Mouse (Mus musculus): ENCODE measurements around the gene Osbpl5. TPM values are rescaled to one million over a fixed set of nuclear protein-coding genes. Genes with fewer than 3 reads are reported as not detected.
A peak's percentile ranks its signal among the peaks of the same experiment; 100 is the strongest.
"Not testable (repeated sequence)": the region's sequence is repeated elsewhere in the genome, so short reads cannot be mapped to it uniquely, and the experiment has no call there.

Gene Osbpl5
- total RNA-seq, 2 experiments from 2014 or later: 42.3 to 50.7 TPM

DNA sequence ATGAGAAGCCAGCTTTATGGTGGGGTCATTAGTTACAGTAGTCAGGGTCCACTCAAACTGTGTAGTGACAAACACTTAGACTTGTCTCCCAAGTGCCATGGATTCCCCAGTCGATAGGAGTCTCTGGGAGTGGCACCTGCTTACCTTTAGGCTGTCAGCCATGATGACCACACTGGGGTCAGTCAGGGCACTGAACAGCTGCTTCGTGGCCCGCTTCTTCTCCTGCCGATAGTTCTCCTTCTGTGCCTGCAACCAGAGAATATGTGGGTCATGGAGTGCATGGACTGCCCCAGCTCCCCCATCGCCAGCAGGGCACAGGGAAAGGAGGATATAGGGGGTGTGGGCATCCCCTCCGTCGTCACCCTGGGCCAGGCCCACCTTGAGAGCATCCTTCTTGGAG is 47.4 kb downstream of the Osbpl5 start:
- no peak for DNase-seq (ENCODE audit: low spot score in 2 of 2)

- DNase-seq (ENCODE audit: low spot score in 2 of 2): peak; percentile 78 to 85
Measured at GRCm38 (mm10) chr7:143706697-143707438, 49.9 kb downstream of the Osbpl5 start.

GRCm38 (mm10) chr7:143696140-143696539 is 60.6 kb downstream of the Osbpl5 start:
- DNase-seq (ENCODE audit: low spot score in 2 of 2): no peak

DNA sequence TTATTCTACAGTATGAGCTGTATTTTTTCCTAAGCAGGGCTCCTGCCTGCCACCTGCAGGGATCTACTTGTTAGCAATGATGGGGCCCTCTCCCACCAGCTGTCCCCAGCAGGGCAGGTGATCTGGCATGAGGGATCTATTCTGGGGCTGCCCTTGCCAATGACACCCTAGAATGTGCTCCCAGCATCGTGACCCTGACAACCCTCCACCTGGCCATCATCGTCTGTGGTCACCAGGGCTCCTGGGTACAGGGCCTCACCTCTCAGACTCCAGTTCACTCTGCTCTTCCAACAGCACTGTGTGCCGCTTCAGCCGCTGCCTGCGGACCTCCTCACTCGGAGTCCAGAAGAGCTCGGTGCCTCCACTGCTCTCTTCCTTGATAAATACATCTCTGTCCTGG is 62.2 kb downstream of the Osbpl5 start:
- no peak for DNase-seq (ENCODE audit: low spot score in 2 of 2)

DNA sequence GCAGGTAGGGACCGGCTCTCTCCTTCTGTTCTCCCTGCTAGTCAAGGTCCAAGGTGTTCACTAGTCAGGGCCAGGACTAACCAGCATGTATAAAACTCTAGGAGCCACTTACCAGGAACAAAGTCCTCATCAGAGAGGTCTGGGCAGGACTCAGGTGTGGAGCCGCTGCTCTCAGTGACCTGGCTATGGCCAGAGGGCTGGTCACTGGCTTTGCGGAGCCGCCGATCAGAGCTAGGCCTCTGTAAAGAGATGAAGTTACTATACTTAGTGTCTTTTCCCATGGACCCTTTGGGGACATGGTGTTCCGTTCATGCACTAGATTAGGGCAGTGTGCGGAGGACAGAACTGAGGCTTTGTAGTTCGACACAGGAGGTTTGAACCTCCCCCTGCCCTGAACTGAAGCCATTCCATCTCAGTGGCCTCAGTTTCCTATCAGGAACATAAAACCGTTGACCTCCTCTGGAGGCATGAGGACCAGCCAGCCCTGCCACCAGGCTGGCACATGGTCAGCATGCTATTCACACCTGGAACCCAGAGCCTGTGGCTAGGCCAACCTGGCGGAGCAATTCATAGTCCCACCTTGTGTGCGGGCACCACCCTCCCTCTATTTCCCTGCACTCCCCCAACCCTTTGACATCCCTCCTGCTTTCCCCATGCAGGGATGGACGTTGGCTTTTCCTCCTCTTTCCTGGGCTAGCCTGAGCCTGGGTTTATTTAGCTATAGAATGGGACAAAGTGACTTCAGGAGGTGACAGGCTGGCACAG is 63.9 kb downstream of the Osbpl5 start:
- no peak for DNase-seq (ENCODE audit: low spot score in 2 of 2)

GRCm38 (mm10) chr7:143691909-143692308 is 64.9 kb downstream of the Osbpl5 start:
- DNase-seq (ENCODE audit: low spot score in 2 of 2): no peak

- no peak for DNase-seq (ENCODE audit: low spot score in 2 of 2)
Measured at GRCm38 (mm10) chr7:143691181-143691580, 65.6 kb downstream of the Osbpl5 start.

- no peak for DNase-seq (ENCODE audit: low spot score in 2 of 2)
Measured at GRCm38 (mm10) chr7:143689946-143690345, 66.8 kb downstream of the Osbpl5 start.

GRCm38 (mm10) chr7:143689481-143689880 is 67.3 kb downstream of the Osbpl5 start:
- DNase-seq (ENCODE audit: low spot score in 2 of 2): no peak

DNA sequence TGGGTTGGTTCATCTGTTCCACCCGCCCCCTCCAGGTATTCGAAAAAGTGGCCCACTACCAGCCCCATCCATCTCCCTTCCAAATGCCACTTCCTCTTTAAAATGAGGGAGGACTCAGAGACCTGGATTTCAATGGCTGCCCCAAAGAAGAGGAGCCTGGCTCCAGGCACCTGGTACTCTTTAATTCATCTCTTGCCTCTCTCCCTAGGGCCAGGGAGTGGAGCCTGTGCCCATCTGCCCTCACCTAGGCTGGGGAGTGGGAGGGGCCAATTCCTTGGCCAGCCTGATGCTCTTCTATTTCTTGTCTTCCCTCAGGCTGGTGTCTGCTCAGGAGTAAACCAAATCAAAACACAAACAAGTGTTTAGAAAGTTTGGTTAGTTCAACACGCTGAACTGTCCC is 70.1 kb downstream of the Osbpl5 start:
- not testable (repeated sequence) for DNase-seq (ENCODE audit: low spot score in 2 of 2)

DNA sequence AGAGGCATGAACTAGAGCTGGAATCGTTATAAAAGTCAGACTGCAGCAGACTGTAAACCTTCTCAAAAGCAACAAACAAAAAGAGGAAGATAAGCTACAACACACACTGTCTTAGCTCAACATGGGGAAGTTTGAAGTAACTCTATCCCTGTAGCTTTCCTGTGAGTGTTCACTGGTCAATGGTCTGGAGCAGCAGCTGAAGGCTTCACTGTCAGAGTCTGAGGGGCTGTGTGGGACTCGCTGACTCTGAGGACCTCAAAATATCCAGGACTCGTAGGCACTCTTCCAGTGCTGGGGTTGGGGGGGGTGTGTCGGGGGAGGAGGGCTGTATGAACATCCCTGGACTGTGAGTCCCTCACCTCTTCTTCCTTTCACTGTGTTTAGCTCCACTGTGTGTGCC is 70.6 kb downstream of the Osbpl5 start:
- not testable (repeated sequence) for DNase-seq (ENCODE audit: low spot score in 2 of 2)

DNA sequence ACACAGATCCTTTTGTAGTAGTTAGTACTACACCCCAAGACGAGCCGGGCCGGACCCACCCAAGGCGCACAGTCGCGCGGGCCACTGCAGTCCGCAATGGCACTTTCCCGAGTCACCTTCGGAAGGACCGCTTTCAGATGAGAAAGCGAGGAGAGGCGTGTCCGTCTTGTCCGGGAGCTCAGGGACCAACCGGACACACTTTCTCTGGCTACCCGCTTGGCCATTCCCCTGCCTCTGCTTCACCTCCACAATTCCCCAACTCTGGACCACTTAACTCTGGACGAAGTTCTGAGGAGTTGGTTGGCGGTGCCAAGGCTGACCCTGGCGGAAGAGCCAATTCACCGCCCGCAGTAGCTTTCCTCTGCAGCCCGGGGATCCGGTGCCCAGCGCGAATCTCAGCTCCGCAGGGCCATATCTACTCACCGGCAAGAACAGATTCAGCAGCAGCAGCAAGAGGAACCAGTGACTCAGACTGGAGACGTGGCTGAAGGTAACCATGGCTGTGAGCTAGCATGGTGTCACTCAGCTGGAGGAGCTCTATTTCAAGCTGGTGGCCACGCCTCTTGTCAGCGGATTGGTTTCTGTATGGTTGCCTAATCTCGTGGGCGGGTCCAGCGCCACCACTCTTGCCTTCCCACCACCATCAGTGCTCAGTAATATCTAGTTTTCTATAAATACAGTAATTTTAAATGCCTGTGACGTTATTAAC is 71.3 kb downstream of the Osbpl5 start, which contains the start of gene Tnfrsf23:
Gene Tnfrsf23 (minus strand): TSS at position 514 of the 709 bp plus-strand sequence.
- DNase-seq (ENCODE audit: low spot score in 2 of 2): peak in 1 of 2 experiments; percentile 46

- DNase-seq (ENCODE audit: low spot score in 2 of 2): not testable (repeated sequence)
Measured at GRCm38 (mm10) chr7:143684569-143684968, 72.2 kb downstream of the Osbpl5 start.

DNA sequence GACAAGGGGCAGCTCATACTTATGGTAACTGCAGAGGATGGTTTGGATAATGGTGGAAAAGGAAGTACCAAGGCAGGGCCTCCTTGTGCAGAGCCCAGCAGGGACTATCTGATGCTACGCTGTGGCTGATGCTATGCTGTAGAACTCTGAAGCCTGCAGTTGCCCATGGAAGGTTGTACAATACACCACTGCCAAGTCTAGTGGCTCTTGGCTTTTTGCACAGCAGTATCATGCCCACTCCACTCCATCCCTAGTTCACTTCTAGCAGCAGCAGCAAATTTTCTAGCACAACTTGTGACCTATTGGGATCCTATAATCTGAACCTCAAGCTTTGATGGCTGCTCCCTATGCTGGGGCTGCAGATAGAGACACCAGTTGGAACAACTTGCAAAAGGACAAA is 75.2 kb downstream of the Osbpl5 start:
- DNase-seq (ENCODE audit: low spot score in 2 of 2): no peak

DNA sequence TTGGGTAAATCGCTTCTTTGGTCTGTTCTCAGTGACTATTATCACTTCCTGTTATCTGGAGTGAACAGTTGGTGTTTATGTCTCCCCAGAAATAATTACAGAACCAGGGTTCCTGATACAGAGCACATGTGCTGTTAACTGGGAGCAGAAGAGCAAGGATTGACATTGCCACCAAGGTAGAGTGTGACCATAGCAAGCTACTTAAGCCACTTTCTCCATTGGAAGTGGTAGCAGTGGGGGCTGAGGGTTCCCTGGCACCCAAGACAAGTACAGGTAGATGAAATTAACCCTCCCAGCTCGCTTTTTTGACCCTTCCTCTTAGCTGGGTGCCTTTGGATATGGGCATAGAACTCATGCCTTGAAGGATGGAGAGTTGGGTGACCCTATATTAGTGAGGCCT is 75.9 kb downstream of the Osbpl5 start:
- DNase-seq (ENCODE audit: low spot score in 2 of 2): not testable (repeated sequence)

GRCm38 (mm10) chr7:143679650-143680049 is 77.1 kb downstream of the Osbpl5 start:
- not testable (repeated sequence) for DNase-seq (ENCODE audit: low spot score in 2 of 2)

DNA sequence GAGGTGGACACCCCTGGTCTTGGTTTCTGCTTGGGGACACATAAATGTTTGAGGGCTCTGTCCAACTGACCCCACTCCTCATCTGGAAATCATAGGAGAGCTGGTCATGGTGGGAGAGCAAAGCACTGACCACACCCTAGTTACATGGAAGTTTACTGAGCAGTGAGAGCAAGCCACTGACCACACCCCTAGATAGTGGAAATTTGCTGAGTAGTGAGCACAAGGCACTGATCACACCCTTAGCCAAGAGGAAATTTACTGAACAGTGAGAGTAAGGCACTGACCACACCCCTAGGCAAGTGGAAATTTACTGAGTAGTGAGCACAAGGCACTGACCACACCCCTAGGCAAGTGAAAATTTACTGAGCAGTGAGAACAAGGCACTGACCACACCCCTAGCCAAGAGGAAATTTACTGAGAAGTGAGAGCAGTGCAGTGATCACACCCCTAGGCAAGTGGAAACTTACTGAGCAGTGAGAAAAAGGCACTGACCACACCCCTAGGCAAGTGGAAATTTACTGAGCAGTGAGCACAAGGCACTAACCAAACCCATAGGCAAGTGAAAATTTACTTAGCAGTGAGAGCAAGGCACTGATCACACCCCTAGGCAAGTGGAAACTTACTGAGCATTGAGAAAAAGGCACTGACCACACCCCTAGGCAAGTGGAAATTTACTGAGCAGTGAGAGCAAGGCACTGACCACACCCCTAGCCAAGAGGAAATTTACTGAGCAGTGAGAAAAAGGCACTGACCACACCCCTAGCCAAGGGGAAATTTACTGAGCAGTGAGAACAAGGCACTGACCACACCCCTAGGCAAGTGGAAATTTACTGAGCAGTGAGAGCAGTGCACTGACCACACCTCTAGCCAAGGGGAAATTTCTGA is 90.1 kb downstream of the Osbpl5 start:
- no peak for DNase-seq (ENCODE audit: low spot score in 2 of 2)

- no peak for DNase-seq (ENCODE audit: low spot score in 2 of 2)
Measured at GRCm38 (mm10) chr7:143663470-143663869, 93.3 kb downstream of the Osbpl5 start.

GRCm38 (mm10) chr7:143660797-143661196 is 96.0 kb downstream of the Osbpl5 start:
- no peak for DNase-seq (ENCODE audit: low spot score in 2 of 2)

GRCm38 (mm10) chr7:143649769-143650346 is 106.9 kb downstream of the Osbpl5 start:
- DNase-seq (ENCODE audit: low spot score in 2 of 2): not testable (repeated sequence)

All from adrenal gland, postnatal 4 days (tissue).